Mouse (Mus musculus) lung, adult 2 months (tissue): ENCODE results near the gene Plekha6.

Experiments
- CTCF ChIP-seq: fragments of 200-500 bp; IDR thresholded peaks from 2 replicates; pipeline ENCODE4 v1.5.1; 2011; ENCODE audit warnings: mild to moderate bottlenecking, low read length, control low read depth; ENCODE audit not compliant: insufficient read depth
- POLR2A ChIP-seq: fragments of 200-500 bp; IDR thresholded peaks from 2 replicates; pipeline ENCODE4 v1.6.1; 2011; ENCODE audit warnings: low read depth, mild to moderate bottlenecking, control low read depth, low read length, borderline replicate concordance; ENCODE audit errors: extremely low read depth

DNA sequence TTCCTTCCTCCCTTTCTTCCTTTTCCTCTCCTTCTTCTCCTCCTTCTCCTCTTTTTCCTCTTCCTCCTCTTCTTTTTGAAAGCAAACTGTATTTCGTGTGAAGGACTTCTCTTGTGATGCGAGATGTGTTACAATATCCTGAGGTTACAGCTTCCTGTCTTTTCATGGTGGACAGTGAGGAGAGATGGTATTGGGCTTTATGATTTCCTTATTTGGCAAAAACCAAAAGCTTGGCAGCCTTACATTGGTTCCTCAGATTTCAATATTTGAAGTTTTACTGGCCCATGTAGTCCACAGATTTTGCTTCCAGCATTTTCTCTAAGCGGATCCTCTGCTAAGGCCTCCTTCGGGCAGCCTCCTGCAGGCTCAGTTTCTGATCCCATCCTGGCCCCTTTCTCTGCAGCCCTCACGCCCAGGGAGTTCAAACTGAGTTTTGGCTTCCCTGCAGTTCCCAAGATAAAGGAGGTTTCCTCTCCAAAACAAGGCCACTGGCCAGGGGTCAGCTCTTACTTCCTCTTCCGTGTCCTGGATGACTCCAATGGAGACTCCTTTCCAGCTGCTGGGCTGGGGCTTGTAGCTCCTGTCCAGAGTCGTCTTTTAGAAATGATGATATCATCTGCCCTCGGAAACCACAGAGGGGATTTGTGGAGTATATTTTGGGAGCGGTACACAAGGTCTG lies 64.9 kb downstream of the Plekha6 start:
- TF ChIP-seq POLR2A, result no peak
- no peak for TF ChIP-seq CTCF
